ENCODE assay signal across 8 mouse cellular contexts in genomic region chr3:90466311-90466766, GRCm38 (mm10). TPM values are rescaled to one million over a fixed set of nuclear protein-coding genes. Genes with fewer than 3 reads are reported as not detected.
DNase-seq lines count a peak whose midpoint lies in the region; ATAC-seq lines count a peak whose summit lies in the region.
"Had no signal": no experiment of that assay in that cellular context is flagged by ENCODE, and none has a peak within 500 bp of the region (broad histone marks: within the 10 kb centered on the region; RNA-seq: fewer than 3 reads in every experiment).

No protein-coding gene starts in this region.

- H3K4me1 ChIP-seq in forebrain, embryonic 13.5 days: peaks cover 15% of the 10 kb centered on the region

- WGBS in forebrain, embryonic 13.5 days: under 1% methylated on average over 15 of the region's 15 CpGs

- peak overlapping the region; percentile 82 for H3K4me2 ChIP-seq in forebrain, embryonic 13.5 days

- peaks cover 54% of the 10 kb centered on the region for H3K27me3 ChIP-seq in forebrain, embryonic 13.5 days

- peak overlapping the region; percentile 54 for H3K4me3 ChIP-seq in forebrain, embryonic 13.5 days

- DNase-seq in WW6 (ENCODE audit: low read depth, low spot score): peak; percentile 39
- DNase-seq in heart, postnatal 4 days: peak; percentile 72
- peak; percentile 42 for DNase-seq in layer of hippocampus, adult 9-11 months
- DNase-seq in lung, postnatal 36 days: peak; percentile 88
- DNase-seq in right cerebral cortex, postnatal 14 days: peak; percentile 30

- H3K9ac ChIP-seq in forebrain, embryonic 13.5 days: peak overlapping the region; percentile 63; the same call in 1 of the 2 replicates

- ATAC-seq in cerebellum, adult (ENCODE audit: insufficient number of reproducible peaks, low FRiP score, low TSS enrichment): peak; percentile 54; the same call in 1 of the 2 replicates
- peak; percentile 59 for ATAC-seq in forebrain, embryonic 13.5 days

- H3K27ac ChIP-seq in forebrain, embryonic 13.5 days: no peak overlapping the region
- H3K27ac ChIP-seq: macrophage had no signal

- no peaks in the 10 kb centered on the region for H3K36me3 ChIP-seq in forebrain, embryonic 13.5 days (ENCODE audit: poor library complexity, severe bottlenecking)

- no peaks in the 10 kb centered on the region for H3K9me3 ChIP-seq in forebrain, embryonic 13.5 days (replicated peaks)

RNA-seq across cellular contexts. Expression of gene Npr1, which starts 0.7 kb away (rescaled TPM):
- 2.3 and 2.8 TPM in 2 replicates for polyA plus RNA-seq in forebrain, embryonic 13.5 days (2015; fragmentation: Nextera tagmentation; extraction: Ambion mirVana)
- total RNA-seq in heart, postnatal 4 days (2021): 10 to 100 TPM; 30.4 to 33.0 TPM

RNA-seq across cellular contexts. Expression of gene Ilf2, which starts 9.6 kb away (rescaled TPM):
- polyA plus RNA-seq in forebrain, embryonic 13.5 days (2015; fragmentation: Nextera tagmentation; extraction: Ambion mirVana): 367 and 388 TPM in 2 replicates
- 10 to 100 TPM; 69.0 to 74.2 TPM for total RNA-seq in heart, postnatal 4 days (2021)

RNA-seq across cellular contexts. Expression of gene Snapin, which starts 24.5 kb away (rescaled TPM):
- 73.5 and 76.5 TPM in 2 replicates for polyA plus RNA-seq in forebrain, embryonic 13.5 days (2015; fragmentation: Nextera tagmentation; extraction: Ambion mirVana)
- 10 to 100 TPM; 50.0 to 58.0 TPM for total RNA-seq in heart, postnatal 4 days (2021)

RNA-seq across cellular contexts. Expression of gene Ints3, which starts 32.9 kb away (rescaled TPM):
- polyA plus RNA-seq in forebrain, embryonic 13.5 days (2015; fragmentation: Nextera tagmentation; extraction: Ambion mirVana): 27.8 and 29.3 TPM in 2 replicates
- total RNA-seq in heart, postnatal 4 days (2021): 10 to 100 TPM; 24.1 to 28.6 TPM

RNA-seq across cellular contexts. Expression of gene Chtop, which starts 43.0 kb away (rescaled TPM):
- 214 and 215 TPM in 2 replicates for polyA plus RNA-seq in forebrain, embryonic 13.5 days (2015; fragmentation: Nextera tagmentation; extraction: Ambion mirVana)
- 100 to 1,000 TPM; 140 to 143 TPM for total RNA-seq in heart, postnatal 4 days (2021)

Comparison
In these comparisons a context has a peak if more than half of its experiments do, and no peak if none do; other contexts are left out.
1. DNase-seq: peak in every context shown above with its lines; median percentile 88 in lung, postnatal 36 days; 72 in heart, postnatal 4 days; 42 in layer of hippocampus, adult 9-11 months; 39 in WW6; 30 in right cerebral cortex, postnatal 14 days.